8 mouse cellular contexts compared by ENCODE assay signal in genomic region chr3:34021259-34021828, GRCm38 (mm10). TPM values are rescaled to one million over a fixed set of nuclear protein-coding genes. Genes with fewer than 3 reads are reported as not detected.
DNase-seq lines count a peak whose midpoint lies in the region; ATAC-seq and TF ChIP-seq lines count a peak whose summit lies in the region.

No protein-coding gene starts in this region.

- H3K4me1 ChIP-seq in heart, embryonic 13.5 days, result peaks cover 51% of the 10 kb centered on the region
- H3K4me1 ChIP-seq in G1E (ENCODE audit: insufficient read depth, low read depth, low read length), result peaks cover 48% of the 10 kb centered on the region
- H3K4me1 ChIP-seq in hindbrain, embryonic 14.5 days (replicated peaks; ENCODE audit: control insufficient read depth, insufficient read depth, low read length), result peaks cover 21% of the 10 kb centered on the region
- peaks cover 2% of the 10 kb centered on the region for H3K4me1 ChIP-seq in midbrain, embryonic 11.5 days (ENCODE audit: control insufficient read depth, insufficient read depth, low read length)

- no peak overlapping the region for H3K27ac ChIP-seq in heart, embryonic 13.5 days (replicated peaks)
- H3K27ac ChIP-seq in hindbrain, embryonic 14.5 days, result no peak overlapping the region
- H3K27ac ChIP-seq in midbrain, embryonic 11.5 days (ENCODE audit: low read depth, low read length), result no peak overlapping the region

- intact Hi-C loops in heart, postnatal 36 days (cut with DNase I), result loop anchor here (2.0 to 5.0 kb wide), 2 partner anchors 46 to 59 kb away; partner anchors contain the start of gene Dnajc19

- H3K27me3 ChIP-seq in heart, embryonic 13.5 days (replicated peaks), result no peaks in the 10 kb centered on the region
- no peaks in the 10 kb centered on the region for H3K27me3 ChIP-seq in G1E (ENCODE audit: insufficient read depth, low read length)
- no peaks in the 10 kb centered on the region for H3K27me3 ChIP-seq in hindbrain, embryonic 14.5 days (ENCODE audit: control insufficient read depth, insufficient read depth, low read length)
- no peaks in the 10 kb centered on the region for H3K27me3 ChIP-seq in midbrain, embryonic 11.5 days (ENCODE audit: control insufficient read depth, insufficient read depth, low read length)

- no peak for TF ChIP-seq CTCF in G1E (IDR thresholded peaks at IDR 0.05; ENCODE audit: low read depth, low read length)

- no peak for DNase-seq in heart, postnatal 36 days
- DNase-seq in G1E (ENCODE audit: low spot score), result no peak
- no peak for DNase-seq in hindbrain, embryonic 14.5 days (ENCODE audit: low spot score)
- DNase-seq in midbrain, embryonic 11.5 days (ENCODE audit: low spot score, missing footprints), result no peak
- no peak for DNase-seq in adrenal gland, postnatal 10 days
- no peak for DNase-seq in right cerebral cortex, postnatal 25 days
- no peak for DNase-seq in gastrocnemius, adult 8-10 months (ENCODE audit: low spot score in 2 of 2)

- peak overlapping the region; percentile 74 for H3K4me3 ChIP-seq in heart, embryonic 13.5 days
- H3K4me3 ChIP-seq in G1E (ENCODE audit: low read depth, low read length), result peak overlapping the region; percentile 93
- peak overlapping the region; percentile 98 for H3K4me3 ChIP-seq in hindbrain, embryonic 14.5 days (replicated peaks; ENCODE audit: low read length)
- H3K4me3 ChIP-seq in midbrain, embryonic 11.5 days (ENCODE audit: low read depth, low read length), result peak overlapping the region; percentile 96

- WGBS in heart, embryonic 13.5 days, result 44% methylated on average over 4 of the region's 4 CpGs
- WGBS in hindbrain, embryonic 14.5 days, result 73% methylated on average over 4 of the region's 4 CpGs
- whole genome bisulfite sequencing in midbrain, embryonic 11.5 days, result 69% methylated on average over 4 of the region's 4 CpGs

- ATAC-seq in heart, embryonic 13.5 days (ENCODE audit: extremely low read depth, insufficient number of reproducible peaks, low FRiP score, low TSS enrichment), result no peak
- no peak; the same call in 1 of the 2 replicates for ATAC-seq in G1E (ENCODE audit: extremely low read depth, insufficient number of reproducible peaks, low FRiP score, poor library complexity, severe bottlenecking)
- ATAC-seq in hindbrain, embryonic 14.5 days (ENCODE audit: low FRiP score), result no peak
- ATAC-seq in midbrain, embryonic 11.5 days (ENCODE audit: low FRiP score), result no peak

- H3K4me2 ChIP-seq in heart, embryonic 13.5 days, result peak overlapping the region; percentile 78
- peak overlapping the region; percentile 79 for H3K4me2 ChIP-seq in hindbrain, embryonic 14.5 days (replicated peaks)
- peak overlapping the region; percentile 75 for H3K4me2 ChIP-seq in midbrain, embryonic 11.5 days

- H3K9ac ChIP-seq in heart, embryonic 13.5 days, result peak overlapping the region; percentile 100
- H3K9ac ChIP-seq in hindbrain, embryonic 14.5 days, result peak overlapping the region; percentile 98
- H3K9ac ChIP-seq in midbrain, embryonic 11.5 days (ENCODE audit: low read length), result peak overlapping the region; percentile 99; the same call in 1 of the 2 replicates

- H3K36me3 ChIP-seq in heart, embryonic 13.5 days, result no peaks in the 10 kb centered on the region
- peaks cover 17% of the 10 kb centered on the region for H3K36me3 ChIP-seq in G1E (replicated peaks)
- no peaks in the 10 kb centered on the region for H3K36me3 ChIP-seq in hindbrain, embryonic 14.5 days (replicated peaks; ENCODE audit: control insufficient read depth, insufficient read depth)
- no peaks in the 10 kb centered on the region for H3K36me3 ChIP-seq in midbrain, embryonic 11.5 days (ENCODE audit: control insufficient read depth, insufficient read depth, low read length)

- H3K9me3 ChIP-seq in heart, embryonic 13.5 days, result no peaks in the 10 kb centered on the region
- no peaks in the 10 kb centered on the region for H3K9me3 ChIP-seq in G1E (replicated peaks)
- no peaks in the 10 kb centered on the region for H3K9me3 ChIP-seq in hindbrain, embryonic 14.5 days (ENCODE audit: control insufficient read depth, low read length)
- no peaks in the 10 kb centered on the region for H3K9me3 ChIP-seq in midbrain, embryonic 11.5 days (ENCODE audit: control insufficient read depth, low read length)

RNA-seq across cellular contexts. Expression of gene Fxr1, which starts 1.6 kb away (rescaled TPM):
- polyA plus RNA-seq in heart, embryonic 13.5 days (2015; fragmentation: Nextera tagmentation; extraction: Ambion mirVana), result 63.6 and 68.8 TPM in 2 replicates
- 100 to 1,000 TPM; 184 to 189 TPM for total RNA-seq in heart, postnatal 36 days (2021)
- 203 and 214 TPM in 2 replicates for total RNA-seq in G1E (2014; fragmentation: Nextera tagmentation)
- total RNA-seq in G1E (2017), result 226 and 280 TPM in 2 replicates
- 19.3 and 26.6 TPM in 2 replicates for polyA plus RNA-seq in G1E (2012)
- 37.4 and 40.5 TPM in 2 replicates for polyA plus RNA-seq in hindbrain, embryonic 14.5 days (2014; fragmentation: Nextera tagmentation; extraction: Ambion mirVana)
- 72.9 and 78.5 TPM in 2 replicates for polyA plus RNA-seq in midbrain, embryonic 11.5 days (2014; fragmentation: Nextera tagmentation; extraction: Ambion mirVana)
- 100 to 1,000 TPM in 1 of 2 experiments, 10 to 100 TPM in 1; 99.1 to 123 TPM for total RNA-seq in adrenal gland, postnatal 10 days (2021)
- total RNA-seq in gastrocnemius, adult 8-10 months (2022), result 100 to 1,000 TPM; 389 to 444 (median 413) TPM

RNA-seq across cellular contexts. Expression of gene Dnajc19, which starts 59.8 kb away (rescaled TPM):
- polyA plus RNA-seq in heart, embryonic 13.5 days (2015; fragmentation: Nextera tagmentation; extraction: Ambion mirVana), result 124 and 129 TPM in 2 replicates
- 100 to 1,000 TPM; 136 to 140 TPM for total RNA-seq in heart, postnatal 36 days (2021)
- 142 and 146 TPM in 2 replicates for total RNA-seq in G1E (2014; fragmentation: Nextera tagmentation)
- total RNA-seq in G1E (2017), result 206 and 230 TPM in 2 replicates
- 46.6 and 52.6 TPM in 2 replicates for polyA plus RNA-seq in G1E (2012)
- polyA plus RNA-seq in hindbrain, embryonic 14.5 days (2014; fragmentation: Nextera tagmentation; extraction: Ambion mirVana), result 126 and 156 TPM in 2 replicates
- 165 and 186 TPM in 2 replicates for polyA plus RNA-seq in midbrain, embryonic 11.5 days (2014; fragmentation: Nextera tagmentation; extraction: Ambion mirVana)
- 100 to 1,000 TPM; 139 to 163 TPM for total RNA-seq in adrenal gland, postnatal 10 days (2021)
- total RNA-seq in gastrocnemius, adult 8-10 months (2022), result 100 to 1,000 TPM; 110 to 142 (median 120) TPM
